Mouse (Mus musculus) thymus, adult 2 months (tissue): ENCODE measurements around the gene Kiz.

ENCODE experiments used
- CTCF ChIP-seq: fragments of 200-500 bp; IDR thresholded peaks from 2 replicates; pipeline ENCODE4 v1.5.1; 2012; ENCODE audit warnings: mild to moderate bottlenecking, control low read depth, low read length, moderate library complexity, borderline replicate concordance; ENCODE audit not compliant: control insufficient read depth, poor library complexity, insufficient read depth; ENCODE audit errors: extremely low read depth
- POLR2A ChIP-seq: fragments of 200-500 bp; IDR thresholded peaks from 2 replicates; pipeline ENCODE4 v1.6.1; 2012; ENCODE audit warnings: mild to moderate bottlenecking, low read length, control low read depth, moderate library complexity; ENCODE audit not compliant: control insufficient read depth, poor library complexity, insufficient read depth; ENCODE audit errors: extremely low read depth

DNA sequence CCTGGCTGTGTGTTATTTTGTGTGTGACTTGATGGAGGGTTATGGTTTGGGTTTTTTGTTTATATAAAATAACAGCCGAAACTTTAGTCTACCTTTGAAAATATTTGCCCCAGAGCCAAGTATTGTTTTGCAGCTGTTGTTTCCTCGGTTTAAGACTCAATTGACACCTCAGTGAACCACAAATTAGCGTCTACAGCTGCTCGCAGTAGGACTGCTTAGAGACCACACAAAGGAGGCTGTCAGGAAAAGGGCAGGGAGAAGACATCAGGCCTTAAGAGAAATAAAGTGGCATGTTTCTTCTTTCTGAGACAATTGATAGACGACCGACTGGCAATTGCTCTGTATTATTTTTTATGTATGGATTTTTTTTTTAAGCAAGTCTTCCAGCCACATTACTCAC is 100.7 kb downstream of the Kiz start:
- TF ChIP-seq POLR2A (no peak), CTCF (no peak)
